Mouse (Mus musculus) left cerebral cortex, adult 9 months (tissue): ENCODE results near the gene Lyrm7.

ENCODE experiments used
- DNase-seq, 2 experiments: peaks; one replicate each; pipeline ENCODE4 v3.0.0; 2022; ENCODE audit warnings: low spot score in 2 of 2

Gene Lyrm7

GRCm38 (mm10) chr11:54801791-54802558 is 58.7 kb downstream of the Lyrm7 start:
- DNase-seq = no peak

- no peak for DNase-seq
Observed at GRCm38 (mm10) chr11:54796551-54796950, 64.2 kb downstream of the Lyrm7 start.

- no peak for DNase-seq
Observed at GRCm38 (mm10) chr11:54794678-54795077, 66.0 kb downstream of the Lyrm7 start.

- no peak for DNase-seq
Observed at GRCm38 (mm10) chr11:54793173-54793572, 67.5 kb downstream of the Lyrm7 start.

- no peak for DNase-seq
Observed at GRCm38 (mm10) chr11:54791458-54791857, 69.3 kb downstream of the Lyrm7 start.

- DNase-seq = peak; percentile 93 to 96
Observed at GRCm38 (mm10) chr11:54787488-54788474, 72.9 kb downstream of the Lyrm7 start, which contains the start of gene Cdc42se2. Cdc42se2 (minus strand) TSS chr11:54787675.

- DNase-seq = peak in 1 of 2 experiments; percentile 56
Observed at GRCm38 (mm10) chr11:54786858-54787487, 73.7 kb downstream of the Lyrm7 start.

GRCm38 (mm10) chr11:54785566-54785965 is 75.2 kb downstream of the Lyrm7 start:
- no peak for DNase-seq

- DNase-seq = no peak
Observed at GRCm38 (mm10) chr11:54784436-54784835, 76.3 kb downstream of the Lyrm7 start.

GRCm38 (mm10) chr11:54782253-54782652 is 78.5 kb downstream of the Lyrm7 start:
- DNase-seq = no peak

GRCm38 (mm10) chr11:54779946-54780345 is 80.8 kb downstream of the Lyrm7 start:
- no peak for DNase-seq

GRCm38 (mm10) chr11:54778131-54778844 is 82.4 kb downstream of the Lyrm7 start:
- DNase-seq = no peak

- no peak for DNase-seq
Observed at GRCm38 (mm10) chr11:54777387-54778130, 83.2 kb downstream of the Lyrm7 start.
